Mouse (Mus musculus) MEL (cell line): ENCODE results near the gene Prps2. TPM values are rescaled to one million over a fixed set of nuclear protein-coding genes. Genes with fewer than 3 reads are reported as not detected.

ENCODE experiments used
- DNase-seq: peaks from one replicate; pipeline ENCODE4 v3.0.0; 2011; ENCODE audit warnings: low read depth, low spot score
- H3K27ac ChIP-seq: 2 replicates; pipeline ENCODE4 v1.5.1; 2012; ENCODE audit warnings: low read depth, mild to moderate bottlenecking, control low read depth, low read length, moderate library complexity; ENCODE audit not compliant: control insufficient read depth
- H3K27me3 ChIP-seq, 2 experiments: fragments of 150-350 bp in 1 of 2; sonication (generic) in 1 of 2; 2 replicates each; pipeline ENCODE4 v1.6.1; 2012; ENCODE audit warnings: low read length in 2 of 2, mild to moderate bottlenecking in 2 of 2, improper control_type of control experiment in 1 of 2, moderate library complexity in 1 of 2; ENCODE audit not compliant: insufficient read depth in 2 of 2, control insufficient read depth in 1 of 2
- H3K36me3 ChIP-seq, 2 experiments: 2 replicates each; pipeline ENCODE4 v1.6.1; 2012 to 2014; ENCODE audit warnings: low read length in 2 of 2, improper control_type of control experiment in 1 of 2, inconsistent platforms in 1 of 2, mild to moderate bottlenecking in 1 of 2; ENCODE audit not compliant: insufficient read depth in 2 of 2, control insufficient read depth in 1 of 2
- H3K4me1 ChIP-seq, 2 experiments: fragments of 150-350 bp in 1 of 2; sonication (generic) in 1 of 2; 2 replicates each; pipeline ENCODE4 v1.6.1; 2012; ENCODE audit warnings: low read length in 2 of 2, improper control_type of control experiment in 1 of 2, mild to moderate bottlenecking in 1 of 2; ENCODE audit not compliant: insufficient read depth in 2 of 2, control insufficient read depth in 1 of 2
- H3K4me3 ChIP-seq, 2 experiments: fragments of 150-350 bp in 1 of 2; sonication (generic) in 1 of 2; 2 replicates each; pipeline ENCODE4 v1.5.1; 2012; ENCODE audit warnings: low read depth in 2 of 2, low read length in 2 of 2, mild to moderate bottlenecking in 2 of 2, moderate library complexity in 2 of 2, control low read depth in 1 of 2, improper control_type of control experiment in 1 of 2; ENCODE audit not compliant: control insufficient read depth in 1 of 2, insufficient read depth in 1 of 2
- H3K79me2 ChIP-seq: 2 replicates; pipeline ENCODE4 v1.6.1; 2012; ENCODE audit warnings: mild to moderate bottlenecking, low read length, moderate library complexity; ENCODE audit not compliant: control insufficient read depth, poor library complexity, insufficient read depth
- H3K9ac ChIP-seq: 2 replicates; pipeline ENCODE4 v1.6.1; 2012; ENCODE audit warnings: low read depth, mild to moderate bottlenecking, control low read depth, low read length, moderate library complexity; ENCODE audit not compliant: control insufficient read depth, poor library complexity, severe bottlenecking
- H3K9me3 ChIP-seq: fragments of 150-350 bp; sonication (generic); replicated peaks from 2 replicates; pipeline ENCODE4 v1.6.1; 2012; ENCODE audit warnings: mild to moderate bottlenecking, low read length, improper control_type of control experiment, moderate library complexity; ENCODE audit not compliant: insufficient read depth
- BHLHE40 ChIP-seq: IDR thresholded peaks from 2 replicates; pipeline ENCODE4 v1.6.1; 2012; ENCODE audit warnings: low read depth, mild to moderate bottlenecking, inconsistent platforms, low read length, improper control_type of control experiment, borderline replicate concordance
- CTCF ChIP-seq, 3 experiments: IDR thresholded peaks in 2 of 3; conservative IDR thresholded peaks in 1 of 3; 2 replicates each; pipeline ENCODE4 v1.5.1; 2011 to 2012; ENCODE audit warnings: low read length in 3 of 3, low read depth in 2 of 3, mild to moderate bottlenecking in 2 of 3, improper control_type of control experiment in 1 of 3, inconsistent platforms in 1 of 3, mixed read lengths in 1 of 3, moderate library complexity in 1 of 3; ENCODE audit not compliant: control insufficient read depth in 1 of 3, insufficient read depth in 1 of 3, poor library complexity in 1 of 3, severe bottlenecking in 1 of 3
- ETS1 ChIP-seq: IDR thresholded peaks from 2 replicates; pipeline ENCODE4 v1.6.1; 2012; ENCODE audit warnings: low read depth, mild to moderate bottlenecking, inconsistent platforms, low read length, improper control_type of control experiment, moderate library complexity
- GATA1 ChIP-seq: IDR thresholded peaks from 2 replicates; pipeline ENCODE4 v1.6.1; 2011; ENCODE audit warnings: low read depth, low read length, improper control_type of control experiment
- HCFC1 ChIP-seq: IDR thresholded peaks from 2 replicates; pipeline ENCODE4 v1.6.1; 2012; ENCODE audit warnings: low read depth, mild to moderate bottlenecking, inconsistent platforms, low read length, improper control_type of control experiment, moderate library complexity
- MAX ChIP-seq: IDR thresholded peaks from 2 replicates; pipeline ENCODE4 v1.6.1; 2011; ENCODE audit warnings: low read length, improper control_type of control experiment
- MEF2A ChIP-seq: IDR thresholded peaks from 2 replicates; pipeline ENCODE4 v1.6.1; 2014; ENCODE audit warnings: low read depth, mild to moderate bottlenecking, inconsistent platforms, low read length, improper control_type of control experiment; ENCODE audit not compliant: poor library complexity, insufficient replicate concordance, severe bottlenecking; ENCODE audit errors: extremely low read depth
- MXI1 ChIP-seq: IDR thresholded peaks from 2 replicates; pipeline ENCODE4 v1.6.1; 2011; ENCODE audit warnings: mild to moderate bottlenecking, low read depth, low read length, improper control_type of control experiment
- MYB ChIP-seq: IDR thresholded peaks from 2 replicates; pipeline ENCODE4 v1.6.1; 2011; ENCODE audit warnings: mild to moderate bottlenecking, low read depth, low read length, improper control_type of control experiment
- POLR2AphosphoS2 ChIP-seq: IDR thresholded peaks from 2 replicates; pipeline ENCODE4 v1.6.1; 2011; ENCODE audit warnings: low read length, improper control_type of control experiment
- POLR2AphosphoS5 ChIP-seq: IDR thresholded peaks from 2 replicates; pipeline ENCODE4 v1.6.1; 2012; ENCODE audit warnings: low read depth, borderline replicate concordance, mild to moderate bottlenecking, inconsistent platforms, low read length, moderate library complexity, mixed read lengths
- RAD21 ChIP-seq: IDR thresholded peaks from 2 replicates; pipeline ENCODE4 v1.6.1; 2011; ENCODE audit warnings: mild to moderate bottlenecking, low read depth, low read length, improper control_type of control experiment
- RCOR1 ChIP-seq: IDR thresholded peaks from 2 replicates; pipeline ENCODE4 v1.6.1; 2012; ENCODE audit warnings: low read depth, mild to moderate bottlenecking, inconsistent platforms, low read length, improper control_type of control experiment
- TCF12 ChIP-seq: IDR thresholded peaks from 2 replicates; pipeline ENCODE4 v1.6.1; 2014; ENCODE audit warnings: low read depth, mild to moderate bottlenecking, inconsistent platforms, low read length, improper control_type of control experiment, moderate library complexity
- USF1 ChIP-seq: IDR thresholded peaks from 2 replicates; pipeline ENCODE4 v1.6.1; 2014; ENCODE audit warnings: low read depth, mild to moderate bottlenecking, inconsistent platforms, low read length, improper control_type of control experiment, moderate library complexity
- USF2 ChIP-seq, 2 experiments: IDR thresholded peaks; 2 replicates each; pipeline ENCODE4 v1.6.1; 2011 to 2012; ENCODE audit warnings: improper control_type of control experiment in 2 of 2, low read length in 2 of 2, borderline replicate concordance in 1 of 2, inconsistent platforms in 1 of 2, low read depth in 1 of 2, mild to moderate bottlenecking in 1 of 2; ENCODE audit not compliant: insufficient read depth in 1 of 2
- ZC3H11A ChIP-seq: IDR thresholded peaks from 2 replicates; pipeline ENCODE4 v1.6.1; 2012; ENCODE audit warnings: low read depth, mild to moderate bottlenecking, inconsistent platforms, low read length, improper control_type of control experiment
- ZNF384 ChIP-seq: IDR thresholded peaks from 2 replicates; pipeline ENCODE4 v1.6.1; 2012; ENCODE audit warnings: low read depth, mild to moderate bottlenecking, inconsistent platforms, low read length, improper control_type of control experiment
- polyA plus RNA-seq, 2 experiments: library from polyadenylated mRNA; stranded (reverse) in 1 of 2; unstranded in 1 of 2; fragments of >175 nt in 1 of 2; fragments of >200 nt in 1 of 2; gene quantifications; 2 replicates each; pipeline versions ENCODE4 v1.2.1 to v1.2.4; 2012; ENCODE audit warnings: low replicate concordance in 2 of 2, low read depth in 1 of 2; ENCODE audit not compliant: insufficient read length in 2 of 2, insufficient read depth in 1 of 2, missing spikeins in 1 of 2
- total RNA-seq: library from RNA; depleted of rRNA; stranded (reverse); fragments of 300-350 nt; gene quantifications from 2 replicates; pipeline ENCODE4 v1.2.3, GENCODE M21; 2012

The Prps2 gene
- total and polyA plus RNA-seq, 3 experiments, result not detected

- Histone ChIP-seq H3K79me2 (no peaks in the 10 kb centered on the region), H3K4me1 (no peaks in the 10 kb centered on the region), H3K4me3 (no peak overlapping the region), H3K9me3 (no peaks in the 10 kb centered on the region), H3K27ac (no peak overlapping the region), H3K27me3 (no peaks in the 10 kb centered on the region), H3K9ac (no peak overlapping the region), H3K36me3 (no peaks in the 10 kb centered on the region)
- TF ChIP-seq MAX, result no peak
- TF ChIP-seq MYB, result no peak
- TF ChIP-seq USF2 (IDR thresholded peaks at IDR 0.05; ENCODE audit: borderline replicate concordance in 1 of 2, insufficient read depth in 1 of 2, low read depth in 1 of 2, low read length in 2 of 2), result no peak
- TF ChIP-seq CTCF (IDR thresholded peaks at IDR 0.05 in 2 of 3, conservative IDR thresholded peaks at IDR 0.05 in 1 of 3; ENCODE audit: control insufficient read depth in 1 of 3, insufficient read depth in 1 of 3, low read depth in 2 of 3, low read length in 3 of 3, poor library complexity in 1 of 3, severe bottlenecking in 1 of 3), result no peak
- no peak for TF ChIP-seq RAD21
- no peak for TF ChIP-seq ZNF384
- TF ChIP-seq HCFC1, result no peak
- no peak for TF ChIP-seq GATA1
- no peak for TF ChIP-seq POLR2AphosphoS5
- TF ChIP-seq ETS1, result no peak
- no peak for TF ChIP-seq MXI1
- TF ChIP-seq RCOR1, result no peak
- no peak for DNase-seq
These were observed 40.7 kb downstream of the Prps2 start for GRCm38 (mm10) chrX:167341811-167342210.

- TF ChIP-seq MEF2A (no peak), POLR2AphosphoS5 (no peak), RCOR1 (no peak), POLR2AphosphoS2 (no peak), USF1 (no peak), GATA1 (no peak), TCF12 (no peak), HCFC1 (no peak), ZC3H11A (no peak), BHLHE40 (no peak)
- TF ChIP-seq, all 39 proteins: peak for 0
- H3K27me3 ChIP-seq, result no peaks in the 10 kb centered on the region
- H3K9me3 ChIP-seq, result no peaks in the 10 kb centered on the region
- H3K27ac ChIP-seq, result no peak overlapping the region
- no peak overlapping the region for H3K9ac ChIP-seq
- no peaks in the 10 kb centered on the region for H3K79me2 ChIP-seq
- H3K4me3 ChIP-seq, result no peak overlapping the region
- DNase-seq, result no peak
- H3K36me3 ChIP-seq, result no peaks in the 10 kb centered on the region
- H3K4me1 ChIP-seq, result no peaks in the 10 kb centered on the region
These were observed 42.4 kb downstream of the Prps2 start for GRCm38 (mm10) chrX:167340190-167340589.
